Mouse (Mus musculus) yolk sac, embryonic 10.5 days (tissue): ENCODE measurements at regions not wholly inside any gene's neighbourhood (a gene's known extent, or its start where the extent isn't known, plus 50 kb on each side); places are given as distances from the start of the nearest gene placed in this dataset.

Experiments used
- DNase-seq: peaks from one replicate; pipeline ENCODE4 v3.0.0-alpha.2; 2017; ENCODE audit warnings: low spot score

DNA sequence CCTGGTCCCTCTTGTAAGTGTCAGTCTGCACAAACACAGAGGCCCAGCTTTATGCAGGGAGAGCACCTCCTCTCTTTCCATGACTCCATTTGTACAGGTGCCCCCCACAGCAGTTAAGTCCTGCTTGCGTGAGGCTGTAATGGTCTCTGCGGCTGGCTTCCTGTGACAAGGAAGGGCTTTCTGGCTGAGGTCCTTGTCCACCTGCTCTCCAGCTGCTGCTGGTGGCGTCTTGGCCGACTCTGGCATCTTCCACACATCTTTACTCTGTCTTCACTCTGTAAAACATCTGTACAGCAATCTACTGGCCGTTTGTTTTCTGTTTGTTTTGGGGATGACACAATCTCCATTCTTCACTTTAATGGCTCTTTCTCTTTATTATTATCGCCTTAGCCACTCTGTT lies 60.8 kb downstream of the Rpusd4 start:
- no peak for DNase-seq

DNA sequence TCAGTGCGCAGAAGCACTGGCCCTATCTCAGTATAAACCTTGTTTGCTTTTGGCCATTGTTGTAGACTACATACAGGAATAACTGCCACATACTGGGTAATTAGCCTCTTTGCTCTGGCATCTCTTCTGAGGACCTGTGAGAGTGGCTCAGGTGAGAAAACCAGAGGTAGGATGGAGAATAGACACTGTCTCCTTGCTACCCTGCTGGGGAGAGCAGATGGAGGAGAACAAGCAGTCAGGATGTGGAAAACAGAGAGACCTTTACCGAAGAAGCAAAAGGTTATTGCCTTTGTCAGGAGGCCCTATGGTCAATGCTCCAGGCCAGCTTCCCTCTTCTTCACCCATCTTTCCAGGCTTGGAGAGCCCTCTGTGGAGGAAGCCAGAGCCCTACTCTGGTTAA lies 62.7 kb downstream of the Rpusd4 start:
- no peak for DNase-seq

DNA sequence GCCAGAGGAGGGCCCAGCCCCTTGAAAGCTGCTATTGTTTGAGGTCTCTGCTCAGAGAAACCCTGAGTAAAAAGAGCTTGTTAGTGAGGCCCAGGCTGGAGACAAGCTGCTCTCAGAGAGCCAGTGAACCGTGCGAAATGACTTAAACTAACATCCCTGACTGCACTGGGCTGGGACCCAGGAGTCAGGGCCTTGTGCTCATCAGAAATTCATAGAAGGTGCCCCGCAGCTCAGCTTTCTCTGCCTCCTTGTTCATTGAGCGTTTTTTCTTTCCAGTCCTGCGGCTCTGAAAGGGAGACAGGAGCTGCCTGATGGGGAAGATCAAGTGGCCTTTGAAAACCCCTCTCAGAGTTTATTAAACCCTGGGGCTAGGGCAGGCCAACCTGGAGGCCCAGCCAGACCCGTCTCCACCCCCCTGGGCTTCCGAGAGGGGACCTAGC lies 63.6 kb downstream of the Rpusd4 start:
- DNase-seq, result no peak

DNA sequence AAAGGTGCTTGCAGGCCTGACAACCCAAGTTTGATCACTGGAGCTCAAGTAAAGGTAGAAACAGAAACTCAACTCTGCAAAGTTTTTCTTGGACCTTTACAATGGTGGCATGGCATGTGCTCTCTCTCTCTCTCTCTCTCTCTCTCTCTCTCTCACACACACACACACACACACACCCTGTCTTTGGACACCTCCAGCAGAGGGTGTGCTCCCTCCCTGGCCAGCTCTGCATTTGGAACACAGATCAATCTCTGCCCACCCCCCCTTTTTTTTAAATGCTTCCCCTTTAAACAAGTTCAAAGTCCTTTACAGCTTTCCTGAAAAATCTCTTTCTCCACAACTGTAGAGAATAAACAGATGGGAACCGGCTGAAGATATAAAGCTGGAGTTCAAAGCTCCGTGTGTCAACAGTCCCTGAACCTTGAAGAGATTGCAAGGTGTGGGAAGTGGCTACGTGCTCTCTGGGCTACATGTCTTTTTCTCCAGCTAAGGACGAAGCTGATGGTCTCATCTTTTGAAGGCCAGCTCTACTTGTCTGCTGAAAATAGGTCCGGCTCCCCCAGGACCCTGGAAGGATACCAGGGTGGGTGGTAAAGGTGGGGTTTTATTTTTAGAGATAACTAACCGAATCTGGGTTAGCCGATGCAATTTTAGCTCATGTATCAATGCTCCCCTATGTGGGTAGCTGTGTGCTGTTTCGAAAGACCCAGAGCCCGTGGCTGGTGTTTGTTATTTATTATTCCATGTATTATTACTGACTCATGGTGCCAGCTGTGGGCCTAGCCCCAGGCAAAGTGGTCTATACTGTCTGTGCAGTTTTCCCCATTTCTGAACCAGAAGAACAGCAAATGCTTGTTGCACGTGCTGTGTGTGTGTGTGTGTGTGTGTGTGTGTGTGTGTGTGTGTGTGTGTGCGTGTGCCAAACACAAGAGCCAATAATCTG lies 65.3 kb downstream of the Rpusd4 start:
- DNase-seq, result no peak

DNA sequence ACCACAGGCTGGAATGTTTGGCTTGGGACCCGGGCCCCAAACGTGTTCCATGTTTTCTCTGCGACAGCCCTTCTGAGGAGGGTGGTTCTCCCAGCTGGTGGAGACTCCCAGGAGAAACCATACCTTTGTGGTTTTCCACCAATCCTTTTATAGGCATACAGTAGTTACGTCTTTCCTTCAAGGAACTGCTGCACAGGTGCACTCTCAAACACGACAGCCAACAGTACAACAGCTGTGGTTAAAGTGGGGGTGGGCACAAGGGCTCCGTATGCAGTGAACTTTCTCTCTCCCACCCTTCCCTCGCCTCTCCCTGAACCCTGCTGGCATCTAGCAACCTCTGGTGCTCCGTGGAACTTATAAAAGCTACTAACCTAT lies 66.0 kb downstream of the Rpusd4 start:
- no peak for DNase-seq

DNA sequence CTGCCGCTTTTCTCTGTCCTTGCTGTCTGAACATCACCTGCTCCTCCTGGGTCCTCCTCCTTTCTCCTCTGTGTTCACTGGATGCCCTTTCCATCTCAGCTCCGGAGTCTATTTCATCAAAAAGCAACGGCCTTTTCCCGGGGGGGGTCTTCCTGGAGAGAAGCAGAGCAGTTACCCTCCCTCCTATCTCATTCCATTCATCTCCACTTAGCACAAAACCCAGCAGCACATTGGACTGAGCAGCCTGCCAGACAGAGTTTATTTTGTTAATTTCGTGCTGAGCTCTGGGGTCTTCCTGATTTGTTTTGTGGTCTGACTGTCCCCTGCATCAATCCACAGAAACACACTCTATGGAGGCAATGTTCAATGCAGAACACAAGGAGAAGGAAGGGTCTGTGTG lies 66.9 kb downstream of the Rpusd4 start:
- no peak for DNase-seq

DNA sequence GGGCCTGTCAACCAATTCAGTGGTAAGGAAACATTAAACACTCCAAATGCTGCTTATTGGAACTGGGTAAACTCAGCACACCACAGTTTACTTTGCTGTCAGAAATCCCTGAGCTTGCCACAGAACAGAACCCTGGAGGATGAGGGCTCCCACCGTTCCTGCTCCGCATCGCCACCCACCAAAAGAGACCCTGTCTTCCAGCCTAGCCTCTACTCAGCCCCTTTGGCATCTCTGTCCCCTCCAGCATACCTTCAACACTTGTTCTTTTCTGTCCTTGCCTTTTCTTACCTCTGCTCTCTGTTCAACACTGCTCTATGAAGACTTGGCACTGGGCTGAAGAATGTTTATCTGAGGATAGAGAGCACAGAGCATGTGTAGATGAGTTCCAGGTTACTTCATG lies 67.5 kb downstream of the Rpusd4 start:
- DNase-seq, result no peak

DNA sequence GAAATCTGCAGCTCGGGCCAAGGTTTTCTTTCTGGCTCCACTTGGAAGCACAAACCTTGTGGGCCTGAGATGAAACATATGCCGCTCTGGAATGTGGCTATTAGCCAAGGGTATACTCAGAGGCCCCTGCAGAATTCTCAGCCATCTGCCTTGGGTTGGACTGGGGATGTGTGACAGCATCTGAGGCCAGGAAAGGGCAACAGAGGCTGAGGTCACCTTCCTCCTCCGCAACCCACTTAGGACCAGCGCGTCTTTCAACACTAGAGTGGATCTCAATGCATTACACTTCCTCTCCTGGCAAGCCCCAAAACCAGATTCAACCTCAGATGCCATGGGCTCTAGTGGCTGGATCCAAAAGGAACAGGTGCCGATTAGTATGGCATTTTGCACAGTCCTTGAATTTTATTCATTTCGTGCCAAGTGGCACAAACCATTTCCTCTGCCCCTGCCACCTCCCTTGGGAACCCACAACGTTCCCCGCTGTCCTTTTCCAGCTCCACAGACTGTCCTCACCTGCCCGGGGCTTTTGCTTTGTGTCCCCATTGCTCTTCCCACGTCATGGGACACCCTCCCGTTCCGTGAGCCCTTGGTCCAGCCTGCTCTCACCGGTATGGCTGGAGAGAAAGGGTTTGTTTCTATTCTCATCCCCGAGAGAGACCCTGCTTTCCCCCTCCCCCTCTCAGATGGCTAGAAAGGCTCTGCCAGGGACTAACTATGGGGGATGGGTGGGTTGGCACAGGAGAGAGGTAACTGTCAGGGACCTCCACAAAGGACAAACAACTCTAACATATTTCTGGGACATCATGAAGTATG lies 68.4 kb downstream of the Rpusd4 start:
- peak; percentile 2 for DNase-seq

DNA sequence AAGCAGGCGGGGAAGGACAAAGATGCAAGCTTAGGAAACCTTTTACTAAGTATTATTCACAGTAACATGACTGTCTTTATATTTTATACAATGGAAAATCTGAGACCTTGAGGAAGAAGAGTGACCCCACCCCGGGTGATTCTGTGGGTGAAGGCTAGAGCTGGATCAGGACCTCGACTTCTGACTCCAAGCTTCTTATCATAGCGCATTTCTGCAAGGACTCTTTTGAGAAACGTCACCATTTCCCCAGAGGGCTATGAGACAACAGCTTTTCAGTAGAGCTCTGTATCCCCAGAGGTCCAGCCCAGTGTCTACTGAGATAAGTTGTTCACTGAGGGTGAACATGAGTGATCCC lies 69.0 kb downstream of the Rpusd4 start:
- no peak for DNase-seq

DNA sequence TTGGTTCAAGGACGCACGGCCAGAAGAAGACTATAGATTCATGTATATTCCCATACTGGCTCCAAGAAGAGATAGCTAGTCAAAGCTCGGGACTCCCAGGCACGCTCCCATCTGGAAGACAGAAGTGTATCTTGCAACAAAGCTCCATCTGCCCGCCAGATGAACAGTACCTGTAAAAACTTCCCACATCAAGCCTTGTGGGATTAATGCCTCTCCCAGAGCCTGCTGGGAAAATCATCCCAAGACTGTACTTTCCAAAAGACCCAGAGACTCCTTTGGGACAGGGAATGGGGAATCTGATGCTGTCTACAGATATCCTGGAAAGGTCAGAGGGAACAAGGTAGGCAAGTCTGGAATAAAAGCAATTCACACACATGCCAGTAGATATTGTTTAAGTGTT lies 71.2 kb downstream of the Rpusd4 start:
- DNase-seq, result no peak

DNA sequence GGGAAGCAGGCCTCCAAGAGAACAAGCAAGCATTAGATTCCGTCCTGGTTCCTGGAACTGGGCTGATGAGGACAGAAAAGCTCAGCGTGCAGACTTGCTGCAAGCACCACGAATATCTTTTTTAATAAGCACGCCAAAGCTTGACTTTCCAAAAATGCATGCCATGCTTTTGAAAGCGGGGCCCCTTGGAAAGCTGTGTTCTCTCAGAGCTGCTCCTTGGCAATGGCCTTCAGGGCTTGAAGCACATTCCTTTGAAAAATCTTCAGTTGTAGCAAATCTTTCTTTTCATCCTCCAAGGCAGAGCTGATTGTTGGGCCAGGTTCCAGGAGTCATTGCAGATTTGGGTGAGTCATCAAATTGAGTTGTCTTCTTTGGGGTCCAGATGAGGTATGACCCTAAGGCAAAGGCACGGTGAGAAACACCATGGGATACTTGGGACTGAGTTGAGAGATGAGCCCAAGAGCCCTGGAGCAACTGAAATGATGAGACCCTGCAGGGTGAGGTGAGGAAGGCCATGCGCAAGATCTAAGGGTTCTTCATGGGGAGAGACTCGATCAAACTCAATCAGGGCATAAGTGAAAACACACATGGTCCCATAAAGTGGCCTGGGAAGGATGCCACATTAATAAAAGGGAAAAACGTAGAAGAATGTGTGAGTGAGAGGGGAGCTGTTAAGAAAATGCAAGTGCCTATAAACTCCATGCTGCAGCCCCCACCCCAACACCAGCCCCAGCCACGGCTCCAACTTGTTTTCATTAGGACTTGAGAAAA lies 72.0 kb downstream of the Rpusd4 start:
- no peak for DNase-seq

DNA sequence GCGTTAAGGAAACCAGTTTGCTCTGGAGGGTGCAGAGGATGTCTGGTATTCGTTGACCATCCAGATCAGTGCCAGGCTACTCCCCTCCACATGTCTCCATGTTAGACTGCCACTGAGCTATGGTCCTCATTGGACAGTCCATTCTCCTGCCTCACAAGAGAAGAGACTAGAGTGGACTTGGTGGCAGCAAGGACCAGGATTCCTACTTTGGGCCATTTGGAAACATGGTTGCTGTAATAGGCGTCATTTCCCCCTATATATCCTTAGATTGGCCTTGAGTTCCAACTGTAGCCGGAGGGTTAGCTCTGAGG lies 72.6 kb downstream of the Rpusd4 start:
- DNase-seq, result no peak

DNA sequence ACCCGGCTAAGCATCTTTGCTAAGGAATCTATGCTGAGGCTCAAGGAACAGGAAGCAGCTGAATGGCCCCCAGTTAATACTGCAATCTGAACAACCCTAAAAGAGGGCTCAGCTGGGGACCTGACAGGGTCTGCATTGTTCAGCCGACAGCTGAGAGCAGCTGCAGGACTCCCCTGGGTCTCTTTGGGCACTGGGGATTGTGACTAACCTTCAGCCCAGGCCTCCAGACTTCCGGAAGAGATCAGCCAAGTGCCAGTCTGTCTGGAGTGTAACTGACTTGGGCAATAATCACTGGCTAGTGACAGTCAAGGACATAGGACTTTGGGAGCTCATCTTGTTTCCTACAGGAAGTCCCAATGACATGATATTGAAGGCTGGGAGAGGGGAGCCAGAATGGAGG lies 73.1 kb downstream of the Rpusd4 start:
- DNase-seq, result no peak

DNA sequence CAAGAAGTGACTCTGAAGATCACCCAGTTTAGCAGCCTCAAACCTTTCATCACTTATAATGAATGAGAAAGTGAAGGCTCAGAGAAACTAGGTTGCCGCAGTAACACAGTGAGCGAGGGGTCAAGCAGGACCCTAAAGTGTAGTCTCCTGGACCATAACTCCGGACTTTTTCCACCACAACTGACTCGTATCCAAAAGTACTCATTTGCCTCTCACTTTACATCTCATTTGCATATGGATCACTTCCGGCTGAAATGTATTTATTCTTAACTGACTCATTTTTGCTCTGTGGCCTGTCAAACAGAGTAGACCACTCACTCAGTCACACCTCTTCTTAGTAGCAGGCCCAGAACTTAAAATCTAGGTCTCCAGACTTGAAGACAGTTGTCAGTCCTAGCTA lies 73.7 kb downstream of the Rpusd4 start:
- DNase-seq, result no peak

DNA sequence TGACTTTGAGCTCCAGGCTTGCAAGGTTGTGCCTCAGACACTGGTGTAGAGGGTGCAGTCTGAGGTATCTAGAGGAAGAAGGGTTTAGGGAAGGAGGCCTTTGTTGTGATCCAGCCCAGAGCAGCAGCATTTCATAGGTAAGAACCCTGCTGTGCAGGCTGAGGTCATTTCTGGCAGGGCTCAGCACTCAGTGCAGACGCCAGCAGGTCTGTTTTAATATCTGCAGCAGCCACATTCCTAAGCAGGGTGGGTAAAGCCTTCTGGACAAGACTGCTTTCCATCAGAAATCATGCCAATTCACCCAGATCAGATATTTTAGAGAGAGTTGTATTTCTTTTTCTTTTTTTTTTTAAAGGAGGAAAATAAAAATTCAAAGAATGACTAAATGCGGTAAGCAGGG lies 74.8 kb downstream of the Rpusd4 start:
- DNase-seq, result no peak

DNA sequence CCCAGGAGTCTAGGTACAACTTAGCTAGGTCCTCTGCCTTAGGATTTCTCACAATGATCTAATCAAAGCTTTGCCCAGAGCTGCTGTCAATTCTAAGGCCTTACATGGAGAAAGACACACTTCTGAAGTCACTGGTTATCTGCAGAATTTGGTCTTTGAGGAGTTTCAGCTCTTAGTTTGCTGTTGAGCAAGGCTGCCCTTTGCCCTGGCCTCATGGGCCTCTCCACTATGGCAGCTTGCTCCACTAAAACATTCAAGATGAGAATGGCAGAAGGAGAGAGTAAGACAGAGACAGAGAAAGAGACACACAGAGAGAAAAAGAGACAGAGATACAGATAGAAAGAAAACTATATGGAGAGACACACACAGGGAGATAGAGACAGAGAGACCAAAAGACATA lies 75.7 kb downstream of the Rpusd4 start:
- DNase-seq, result peak; percentile 77

DNA sequence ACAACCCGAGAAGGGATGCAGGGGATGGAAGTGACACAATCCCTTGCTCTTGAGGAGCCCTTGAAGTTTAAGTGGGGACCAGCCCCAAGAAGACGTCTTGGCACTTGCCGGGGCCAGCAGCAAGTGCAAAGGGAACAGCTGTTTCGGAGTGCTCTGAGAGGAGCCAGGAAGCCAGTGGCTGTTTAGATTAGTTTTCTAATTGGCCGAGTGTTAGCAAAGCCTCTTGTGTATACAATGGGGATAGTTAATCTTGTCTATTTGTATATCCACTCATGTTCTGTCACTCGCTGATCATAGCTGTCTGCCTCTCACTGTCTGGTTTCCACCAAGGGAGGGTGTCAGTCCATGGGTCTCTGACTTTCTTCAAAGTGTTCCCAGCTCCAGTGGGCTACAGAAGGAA lies 76.6 kb upstream of the Cdon start:
- no peak for DNase-seq

DNA sequence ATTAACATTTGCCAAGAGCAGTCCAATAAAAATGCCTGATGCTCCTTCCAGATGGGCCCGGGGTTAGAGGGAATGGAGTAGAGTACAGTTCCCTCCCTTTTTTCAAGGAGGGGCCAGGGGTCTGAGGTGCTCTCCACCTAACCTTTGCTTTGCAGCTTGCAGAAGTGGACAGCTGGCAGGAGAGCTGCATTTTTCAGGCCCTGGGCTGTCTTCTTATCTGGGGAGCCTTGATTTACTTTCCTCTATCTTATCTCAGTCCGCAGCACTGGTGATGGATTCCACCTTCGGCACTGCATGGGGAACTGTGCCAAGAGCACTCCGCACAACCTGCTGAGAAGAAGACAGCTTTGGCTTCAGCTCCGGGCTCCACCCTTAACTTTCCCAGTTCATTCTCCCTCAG lies 74.5 kb upstream of the Cdon start:
- DNase-seq, result peak; percentile 62

DNA sequence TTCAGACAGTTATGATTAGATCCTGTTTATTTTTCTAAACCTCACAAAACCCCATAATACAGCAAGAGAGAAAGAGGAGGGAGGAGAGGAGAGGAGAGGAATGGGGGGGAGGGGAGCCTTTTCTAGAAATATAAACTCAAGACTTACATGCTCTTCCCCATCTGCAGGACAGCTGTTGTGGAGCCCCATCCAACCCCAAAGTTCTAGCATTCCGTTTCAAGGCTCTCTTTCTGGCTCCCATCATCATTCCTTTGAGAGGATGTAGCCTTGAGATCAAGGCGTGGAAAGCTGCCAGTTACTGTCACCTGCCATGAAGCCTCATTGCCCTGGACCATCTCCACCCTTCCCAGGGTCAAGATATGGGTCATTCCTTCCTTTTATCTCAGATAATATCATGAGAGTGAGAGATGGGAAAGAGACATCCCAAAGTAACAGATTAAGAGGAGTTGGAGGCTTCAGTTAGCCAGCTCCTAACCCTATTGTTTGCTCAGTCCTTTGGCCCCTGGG lies 70.8 kb upstream of the Cdon start:
- DNase-seq, result no peak

DNA sequence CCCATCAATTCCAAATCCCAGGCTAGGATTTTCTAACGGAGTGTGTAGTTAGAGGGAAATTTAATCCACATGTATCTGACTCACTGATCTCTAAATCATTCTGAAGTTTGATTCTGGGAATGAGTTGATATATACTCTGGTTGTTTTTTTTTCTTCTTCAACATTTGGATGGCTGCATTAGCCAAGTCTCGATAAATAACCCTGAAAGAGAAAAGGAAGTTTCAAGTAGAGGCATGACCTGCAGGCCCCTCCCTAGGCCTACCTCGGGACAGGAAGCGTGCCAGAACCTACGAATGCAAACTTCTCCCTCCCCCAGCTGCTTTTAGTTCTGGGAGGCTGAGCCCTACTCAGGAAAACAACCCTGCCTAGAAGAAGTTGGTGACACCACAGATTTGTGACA lies 69.4 kb upstream of the Cdon start:
- DNase-seq, result no peak

DNA sequence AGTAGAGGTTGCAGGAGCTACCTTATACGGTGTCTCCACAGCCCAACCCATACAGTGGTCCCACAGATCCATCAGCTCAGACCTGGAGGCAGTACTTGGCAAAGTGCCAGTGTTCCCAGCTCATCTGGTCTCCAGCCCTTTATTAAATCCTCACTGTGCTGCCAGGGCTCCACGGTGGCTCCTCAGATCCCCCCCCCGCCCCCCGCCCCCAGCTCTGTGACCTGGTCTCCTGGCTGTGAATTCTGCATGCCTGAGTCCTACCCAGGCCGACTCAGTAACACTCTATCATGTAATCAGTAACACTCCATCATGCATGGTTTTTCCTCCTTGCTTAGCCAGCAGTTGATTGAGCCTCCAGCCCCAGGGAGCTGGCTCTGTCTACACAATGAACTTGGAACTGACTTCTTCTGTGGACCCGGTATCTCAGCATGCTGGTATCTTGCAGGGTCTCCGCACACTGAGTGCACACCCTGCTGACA lies 66.2 kb upstream of the Cdon start:
- no peak for DNase-seq

DNA sequence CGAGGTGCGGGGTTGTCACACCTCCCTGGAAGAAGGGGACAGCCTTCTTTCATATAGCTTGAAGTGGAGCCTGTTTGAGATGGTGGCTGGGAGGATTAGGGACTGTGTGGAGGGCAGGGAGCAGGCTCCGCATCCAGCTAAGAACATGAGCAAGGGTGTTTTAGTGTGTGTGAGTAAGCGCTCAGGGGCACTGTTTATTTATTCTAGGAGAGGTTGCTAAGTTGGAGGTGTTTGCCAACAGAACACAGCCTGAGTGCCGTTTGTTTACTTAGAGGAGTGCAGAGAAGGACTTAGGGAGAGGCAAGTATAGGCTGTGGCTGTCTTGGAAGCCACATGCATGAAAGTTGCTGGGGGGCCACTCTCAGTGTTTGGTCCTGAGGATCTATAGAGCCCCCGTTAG lies 61.2 kb upstream of the Cdon start:
- peak; percentile 75 for DNase-seq
